Mouse (Mus musculus) CD4-positive helper T cell, adult 2 months (primary cell): ENCODE measurements around the gene BC030867.
A peak's percentile ranks its signal among the peaks of the same experiment; 100 is the strongest.

ENCODE experiments used
- DNase-seq: peaks from one replicate; pipeline ENCODE4 v3.0.0-alpha.2; 2012; ENCODE audit warnings: low read depth, missing footprints, low spot score

The BC030867 gene

DNA sequence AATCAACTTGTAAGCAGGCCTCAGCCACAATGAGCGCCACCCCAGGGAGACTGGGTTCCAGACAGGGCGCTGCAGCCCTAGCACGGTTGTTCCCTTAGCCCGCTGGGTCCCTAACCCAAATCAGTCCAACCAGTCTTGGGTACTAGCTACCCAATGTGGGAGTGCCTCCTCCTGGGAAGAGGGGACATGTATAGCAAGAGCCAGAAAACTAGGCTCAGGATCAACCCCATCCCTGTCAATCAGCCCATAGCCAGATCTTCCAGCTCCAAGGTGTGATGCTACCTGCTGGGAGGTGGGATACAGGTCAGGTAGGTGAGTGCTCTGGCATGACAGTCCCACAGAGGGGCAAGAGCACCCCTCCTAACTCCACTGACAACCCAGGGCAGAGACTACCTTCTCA is 41.5 kb downstream of the BC030867 start:
- no peak for DNase-seq

DNA sequence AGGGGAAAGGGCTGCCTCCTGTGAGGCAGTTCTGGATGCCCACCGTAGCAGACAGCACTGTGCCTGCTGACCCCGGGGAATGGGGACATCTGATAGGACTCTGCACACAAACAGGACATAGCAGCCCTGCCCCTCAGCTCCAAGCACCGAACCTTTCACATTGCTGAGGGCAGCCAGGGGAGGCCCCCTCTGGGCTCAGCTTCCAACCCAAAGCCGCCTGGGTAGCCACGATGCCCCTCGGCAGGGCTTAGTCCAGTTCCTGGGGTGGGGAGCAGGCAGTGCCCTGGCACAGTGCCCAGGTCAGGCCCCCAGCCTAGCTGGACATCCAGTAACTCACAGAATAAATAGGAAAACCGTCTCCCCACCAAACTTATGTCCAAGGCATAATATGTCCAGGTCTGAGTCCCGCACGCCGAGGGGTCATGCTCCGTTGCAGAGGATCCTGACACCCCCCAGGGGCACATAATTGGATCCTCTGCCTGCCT is 42.4 kb downstream of the BC030867 start:
- no peak for DNase-seq

DNA sequence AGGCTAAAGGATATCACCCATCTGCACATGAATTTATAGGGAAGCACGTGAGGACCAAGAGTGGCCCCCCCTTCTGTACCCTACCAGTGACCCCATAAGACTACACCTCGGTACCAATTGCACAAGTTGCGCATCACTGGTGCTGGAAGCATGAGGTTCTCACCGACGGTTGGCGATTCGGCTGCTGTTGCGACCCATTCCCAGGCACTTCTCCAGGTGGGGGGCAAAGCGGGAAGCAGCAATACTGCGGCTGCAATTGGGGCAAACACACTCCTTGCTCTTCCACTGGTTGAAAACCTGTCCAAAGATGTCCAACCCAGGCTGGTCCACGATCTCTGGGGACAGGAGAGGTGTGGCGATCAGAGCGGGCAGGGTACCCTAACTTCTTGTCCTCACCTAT is 45.3 kb downstream of the BC030867 start:
- DNase-seq: no peak

DNA sequence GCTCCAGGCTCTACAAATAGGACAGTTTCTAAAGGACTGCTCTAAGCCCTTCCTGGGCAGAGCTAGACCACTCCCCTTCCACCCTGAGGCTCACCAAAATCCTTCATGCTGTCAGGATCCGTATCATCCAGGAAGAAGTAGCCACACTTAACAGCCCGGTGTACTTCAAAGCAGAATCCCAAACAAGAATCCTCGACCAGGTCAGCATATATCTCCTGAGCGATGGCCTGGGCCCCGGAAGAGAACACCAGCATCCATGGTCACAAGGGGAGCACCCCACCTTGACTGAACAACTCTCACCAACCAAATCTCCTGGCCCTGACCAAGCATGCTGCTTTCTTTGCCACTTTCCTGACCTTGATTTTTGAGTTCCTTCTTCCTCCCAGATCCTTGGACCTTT is 45.7 kb downstream of the BC030867 start:
- no peak for DNase-seq

GRCm38 (mm10) chr11:102294887-102295597 is 46.4 kb downstream of the BC030867 start:
- peak; percentile 87 for DNase-seq

- peak; percentile 77 for DNase-seq
Observed at GRCm38 (mm10) chr11:102295598-102296471, 47.2 kb downstream of the BC030867 start.

GRCm38 (mm10) chr11:102296491-102297472 is 48.1 kb downstream of the BC030867 start, which contains the start of gene Atxn7l3:
Atxn7l3 (minus strand) TSS chr11:102296631.
- DNase-seq: peak; percentile 99

DNA sequence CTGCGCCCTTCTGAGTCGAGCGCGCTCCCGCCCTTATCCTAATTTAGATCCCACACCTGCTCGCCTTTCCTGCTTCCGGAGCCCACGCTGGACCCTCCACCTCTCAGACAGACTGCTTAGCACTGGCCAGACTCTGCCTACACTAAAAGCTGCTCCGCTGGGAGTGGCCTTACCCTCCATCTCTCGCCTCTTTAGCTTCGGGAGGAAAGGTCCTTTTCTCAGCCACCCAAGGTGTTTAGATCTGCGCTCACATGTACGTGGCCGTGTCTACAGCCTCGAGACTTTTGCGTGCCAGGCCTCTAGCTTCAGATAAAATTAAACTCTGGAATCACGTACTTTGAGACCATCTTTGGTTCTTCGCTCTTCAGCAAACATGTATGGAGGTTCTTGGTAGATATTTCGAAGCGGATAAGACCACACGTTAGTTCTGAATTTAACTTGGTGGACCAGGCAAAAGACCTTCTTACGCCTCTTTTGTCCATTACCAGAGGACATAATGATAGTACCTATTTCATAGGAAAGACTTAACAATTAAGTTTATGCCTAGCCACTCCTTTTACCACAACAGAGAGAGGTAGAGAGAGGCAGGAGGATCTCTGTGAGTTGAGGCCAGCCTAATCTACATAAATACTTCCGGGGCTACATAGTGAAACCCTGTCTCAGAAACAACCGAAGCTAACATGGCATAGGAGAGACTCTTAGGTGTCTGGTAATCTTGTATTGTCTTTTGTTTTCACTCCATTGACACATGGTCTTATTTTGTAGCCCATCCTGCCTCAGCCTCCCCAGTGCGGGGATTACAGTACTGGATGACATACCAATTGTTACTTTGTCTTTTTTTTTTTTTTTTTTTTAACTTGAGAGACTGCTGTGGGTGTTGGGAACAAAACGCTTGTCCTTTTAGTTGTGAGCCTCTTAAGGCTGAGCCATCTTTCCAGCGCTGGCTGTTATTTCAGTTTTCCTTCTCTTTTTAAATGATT is 49.2 kb downstream of the BC030867 start:
- peak; percentile 72 for DNase-seq

DNA sequence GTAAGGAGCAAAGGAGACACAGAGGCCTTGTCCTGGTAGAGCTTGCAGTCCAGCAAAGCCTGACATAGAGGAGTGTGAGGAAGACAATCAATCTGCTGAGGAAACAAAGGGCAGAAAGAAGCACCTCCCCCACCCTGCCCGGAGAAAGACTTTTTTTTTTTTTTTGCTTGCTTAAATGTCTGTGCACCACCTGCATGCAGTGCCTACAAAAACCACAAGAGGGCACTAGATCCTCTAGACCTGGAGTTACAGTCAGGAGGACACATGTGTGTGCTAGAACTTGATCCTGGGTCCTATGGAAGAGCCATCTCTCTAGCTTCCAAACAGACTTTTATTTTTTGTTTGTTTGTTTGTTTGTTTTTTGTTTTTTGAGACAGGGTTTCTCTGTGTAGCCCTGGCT is 51.2 kb downstream of the BC030867 start:
- peak; percentile 80 for DNase-seq

GRCm38 (mm10) chr11:102304141-102304540 is 55.5 kb downstream of the BC030867 start:
- no peak for DNase-seq

- DNase-seq: no peak
Observed at GRCm38 (mm10) chr11:102305359-102305758, 56.7 kb downstream of the BC030867 start.

GRCm38 (mm10) chr11:102308104-102308503 is 59.4 kb downstream of the BC030867 start:
- DNase-seq: no peak

DNA sequence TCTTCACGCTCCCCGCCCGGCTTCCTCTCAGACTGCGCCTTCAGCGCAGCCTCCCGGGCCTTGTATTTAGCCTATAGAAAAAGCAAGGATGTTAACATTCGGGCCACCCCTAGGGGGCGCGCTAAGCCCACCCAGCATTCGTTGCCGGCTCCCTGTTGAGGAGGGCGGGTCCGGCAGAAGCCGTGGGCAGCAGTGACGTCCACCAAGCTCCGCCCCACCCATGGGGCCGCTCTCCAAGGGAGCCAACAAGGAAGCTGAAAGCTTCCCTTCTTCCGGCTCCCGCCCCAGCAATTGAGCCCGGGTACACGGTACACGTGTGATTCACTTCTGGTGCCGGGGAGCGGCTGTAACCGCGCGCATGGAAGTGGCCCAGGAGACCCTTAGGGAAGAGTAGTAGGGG is 60.3 kb downstream of the BC030867 start:
- DNase-seq: peak; percentile 98

GRCm38 (mm10) chr11:102309821-102310617 is 61.3 kb downstream of the BC030867 start:
- DNase-seq: peak; percentile 46

DNA sequence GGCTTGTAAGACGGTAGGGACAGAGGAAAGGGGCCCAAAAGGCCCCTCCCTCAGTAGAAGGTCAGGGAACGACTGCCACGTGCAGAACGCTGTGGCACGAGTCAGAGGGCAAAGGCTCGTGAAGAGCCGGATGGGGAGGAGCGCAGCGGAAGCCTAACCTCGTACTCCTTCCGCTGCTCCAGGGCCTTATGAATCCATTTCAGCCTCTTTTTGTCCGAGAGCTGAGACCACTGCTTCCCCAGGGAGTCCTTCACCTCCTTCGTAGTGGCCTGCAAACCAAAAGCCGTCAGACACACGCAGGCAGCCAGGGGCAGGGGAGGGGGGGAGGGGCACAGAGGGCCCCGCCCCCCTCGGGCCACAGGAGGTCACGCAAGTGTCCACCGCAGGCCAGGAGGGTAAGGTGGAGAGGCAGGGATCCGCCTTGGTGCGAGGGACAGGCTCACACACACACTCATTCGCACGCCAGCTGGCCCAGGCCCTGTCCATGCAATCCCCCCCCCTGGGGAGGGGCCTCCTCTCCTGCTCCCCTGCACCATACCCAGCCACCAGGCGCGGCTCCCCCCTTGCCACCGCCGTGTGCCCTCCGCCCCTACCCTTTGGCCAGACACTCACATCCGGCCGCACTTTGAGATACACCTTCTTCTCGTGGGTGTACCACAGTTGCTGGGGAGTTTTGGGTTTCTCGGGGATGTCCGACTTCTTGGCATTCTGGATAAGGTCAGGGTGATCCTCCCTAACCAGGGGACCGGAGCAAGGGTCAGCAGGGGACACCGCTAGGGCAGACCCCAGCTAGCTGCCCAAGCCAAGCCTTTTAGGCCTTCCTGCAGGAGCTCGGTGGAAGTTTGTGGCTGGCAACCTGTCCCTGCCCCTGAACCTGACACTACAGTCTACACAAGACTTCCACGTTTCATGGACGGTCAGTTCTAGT is 62.4 kb downstream of the BC030867 start:
- peak; percentile 39 for DNase-seq

DNA sequence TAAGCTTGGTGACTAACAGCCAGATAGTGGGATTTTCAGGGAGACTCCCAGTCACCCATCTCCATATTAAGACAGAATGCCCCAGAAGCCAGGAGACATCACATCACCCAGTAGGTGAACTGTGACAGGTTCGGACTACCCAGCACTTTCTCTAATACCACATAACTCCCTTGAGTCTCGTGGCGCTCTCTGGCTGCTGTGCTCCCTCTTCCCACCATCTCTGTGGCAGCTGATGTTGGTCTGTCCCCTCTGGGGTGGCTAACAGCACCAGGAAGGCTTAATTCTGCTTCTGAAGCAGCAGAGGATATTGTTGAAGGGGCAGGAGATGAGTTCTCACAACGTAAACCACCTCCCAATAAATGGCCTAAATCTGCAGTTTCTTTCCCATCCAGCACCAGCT is 63.3 kb downstream of the BC030867 start:
- peak; percentile 1 for DNase-seq

GRCm38 (mm10) chr11:102312586-102312985 is 63.9 kb downstream of the BC030867 start:
- DNase-seq: no peak

GRCm38 (mm10) chr11:102314321-102314720 is 65.6 kb downstream of the BC030867 start:
- no peak for DNase-seq
